Mouse (Mus musculus): ENCODE data around the gene Lrmda.

Gene Lrmda

DNA sequence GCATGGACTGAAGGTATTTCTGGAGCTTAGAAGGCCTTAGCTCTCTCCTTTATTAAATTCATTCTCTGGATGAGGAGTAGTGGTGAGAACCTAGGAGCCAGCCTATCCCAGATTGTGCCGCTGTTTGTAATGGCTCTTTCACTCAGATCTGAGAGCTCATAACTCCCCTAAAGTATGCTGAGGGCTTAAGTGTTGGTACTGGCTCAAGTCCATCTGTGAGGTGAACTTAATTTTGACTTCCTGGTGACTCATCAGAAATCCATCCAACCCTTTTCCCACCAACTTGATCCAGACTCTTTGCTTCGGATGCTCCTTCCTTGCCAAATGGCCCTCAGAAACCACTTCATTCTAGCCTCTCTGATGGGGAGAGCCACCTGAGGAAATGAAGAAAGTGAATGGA lies 910.1 kb downstream of the Lrmda start:
- ChIA-PET CTCF (no interaction called here), POLR2A (interaction anchor here in 1 of 4 experiments (0.9 kb wide), 1 partner anchor 13 kb away, joined by 3 read pairs; no protein-coding TSS in a partner anchor)

DNA sequence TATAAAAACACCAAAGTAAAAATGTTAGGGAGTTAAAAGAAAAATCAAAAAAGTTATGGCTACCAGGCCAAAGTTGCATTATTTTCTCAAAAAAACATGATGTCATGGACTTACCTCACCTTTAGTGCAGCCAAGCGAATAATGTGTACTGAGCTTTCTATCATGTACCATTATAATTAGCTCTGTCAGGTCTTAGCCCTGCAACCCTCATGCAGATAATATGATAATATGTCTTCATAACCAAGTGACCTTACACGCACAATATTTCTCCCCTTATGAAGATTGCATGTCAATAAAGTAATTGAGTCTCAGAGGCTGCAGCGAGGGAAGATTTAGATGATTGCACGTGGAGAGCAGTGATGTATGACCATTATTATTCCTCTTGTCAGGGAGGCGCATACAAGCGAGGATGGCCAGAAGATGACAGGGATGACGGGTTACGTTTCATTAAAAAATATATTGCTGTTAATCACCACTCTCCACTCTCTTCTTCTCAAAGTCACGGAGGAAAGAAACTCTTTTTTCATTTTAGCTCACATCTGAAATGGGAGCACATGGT lies 911.1 kb downstream of the Lrmda start:
- CTCF ChIA-PET: no interaction called here
- POLR2A ChIA-PET: interaction anchor here in 1 of 4 experiments (0.6 kb wide), 1 partner anchor 148 kb away, joined by 3 read pairs; no protein-coding TSS in a partner anchor

DNA sequence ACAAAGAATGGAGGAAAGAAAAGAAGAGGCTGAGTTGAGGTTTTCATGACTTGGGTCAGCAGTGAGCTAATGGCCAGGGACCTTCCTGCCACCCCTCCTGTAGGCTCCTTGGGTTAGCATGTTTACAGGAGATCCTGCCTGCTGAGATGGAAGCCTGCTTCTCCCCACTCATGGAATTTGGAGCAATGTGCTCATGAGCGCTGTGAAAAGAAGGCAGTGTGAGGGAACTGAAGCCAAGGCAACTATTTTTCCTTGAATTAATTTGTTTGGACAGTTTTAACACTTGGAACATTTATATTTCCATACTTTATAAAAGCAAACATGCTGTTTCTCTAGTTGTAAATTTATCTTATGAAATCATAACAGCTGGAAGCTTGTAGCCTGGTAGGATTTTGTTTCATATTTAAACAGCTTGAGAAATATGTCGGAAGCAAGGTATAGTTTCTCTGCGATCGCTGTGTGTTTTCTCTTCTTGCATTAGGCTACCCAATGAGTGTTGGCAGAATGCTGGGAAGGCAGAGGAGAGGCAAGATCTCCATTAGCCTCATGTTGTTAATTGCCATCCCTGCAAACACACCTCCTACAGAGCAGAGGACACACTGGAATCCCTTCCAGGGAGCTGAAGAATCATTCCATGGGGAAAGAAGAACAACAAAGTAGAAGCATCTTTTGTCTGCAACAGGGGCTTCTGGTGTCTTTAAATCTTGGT lies 911.8 kb downstream of the Lrmda start:
- ChIA-PET POLR2A (interaction anchor here in 2 of 4 experiments (0.6 to 0.7 kb wide), 3 partner anchors 30 to 164 kb away, joined by 3 to 5 read pairs (median 3); no protein-coding TSS in a partner anchor), CTCF (no interaction called here)

DNA sequence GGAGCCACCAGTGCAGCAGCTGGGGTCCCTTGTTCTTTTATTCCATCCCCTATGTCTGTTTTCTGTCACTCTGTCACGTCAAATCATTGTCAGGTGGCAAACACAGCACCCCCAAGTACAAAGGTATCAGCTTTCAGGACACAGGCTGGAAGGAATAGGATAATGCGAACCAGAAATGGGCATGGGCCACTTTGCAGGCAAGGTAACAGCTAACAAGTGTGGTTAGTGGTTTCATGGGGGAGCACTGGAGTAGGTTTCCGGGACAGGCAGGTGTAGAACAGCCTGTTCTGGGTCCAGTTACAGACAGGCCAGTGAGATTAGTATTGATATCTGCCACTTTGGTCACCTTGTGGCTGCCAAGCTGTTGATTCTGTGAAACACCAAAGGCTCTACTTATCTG lies 917.2 kb downstream of the Lrmda start:
- CTCF ChIA-PET: no interaction called here
- POLR2A ChIA-PET: no interaction called here

DNA sequence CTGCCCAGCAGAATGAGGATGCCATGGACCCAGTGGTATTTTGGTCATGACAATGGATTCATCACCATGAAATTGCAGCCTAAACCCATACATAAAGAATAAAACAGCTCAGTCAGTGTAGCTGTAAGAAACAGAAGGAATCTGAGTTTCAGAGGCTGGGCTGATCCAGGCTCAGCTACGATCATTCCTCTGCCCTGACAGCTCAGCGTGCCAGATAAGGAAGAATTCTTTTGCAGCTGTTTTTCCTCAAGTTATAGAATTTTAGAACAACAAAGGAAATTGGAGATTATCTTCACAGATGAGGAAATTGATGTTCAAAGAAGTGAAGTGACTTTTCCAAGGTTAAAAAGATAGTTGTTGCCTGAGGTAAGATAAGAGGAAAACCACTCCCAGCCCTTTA lies 921.1 kb downstream of the Lrmda start:
- POLR2A ChIA-PET: no interaction called here

DNA sequence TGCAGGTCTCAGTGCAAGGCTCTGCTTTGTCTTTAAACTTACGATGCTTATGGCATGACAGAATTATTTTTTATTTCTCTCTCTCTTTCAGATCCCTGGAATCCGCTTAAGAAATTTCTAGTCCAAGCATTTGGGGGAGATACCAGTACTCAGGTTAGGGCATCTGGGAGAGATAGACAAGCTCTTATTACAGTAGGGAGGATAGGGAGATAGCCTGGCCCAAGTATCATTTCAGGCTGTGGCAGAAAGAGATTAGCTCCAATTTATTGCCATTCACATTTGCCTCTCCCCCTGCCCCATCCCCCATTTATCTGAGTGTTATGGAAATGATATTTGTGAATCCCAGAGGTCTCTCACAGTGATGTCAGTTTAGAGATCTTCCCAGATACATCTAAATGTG lies 923.1 kb downstream of the Lrmda start:
- ChIA-PET POLR2A (interaction anchor here in 1 of 4 experiments (0.5 kb wide), 1 partner anchor 1306 kb away, joined by 6 read pairs; no protein-coding TSS in a partner anchor), CTCF (no interaction called here)

More for the DNA sequence above, 921.1 kb downstream of the Lrmda start:
- CTCF ChIA-PET: no interaction called here

DNA sequence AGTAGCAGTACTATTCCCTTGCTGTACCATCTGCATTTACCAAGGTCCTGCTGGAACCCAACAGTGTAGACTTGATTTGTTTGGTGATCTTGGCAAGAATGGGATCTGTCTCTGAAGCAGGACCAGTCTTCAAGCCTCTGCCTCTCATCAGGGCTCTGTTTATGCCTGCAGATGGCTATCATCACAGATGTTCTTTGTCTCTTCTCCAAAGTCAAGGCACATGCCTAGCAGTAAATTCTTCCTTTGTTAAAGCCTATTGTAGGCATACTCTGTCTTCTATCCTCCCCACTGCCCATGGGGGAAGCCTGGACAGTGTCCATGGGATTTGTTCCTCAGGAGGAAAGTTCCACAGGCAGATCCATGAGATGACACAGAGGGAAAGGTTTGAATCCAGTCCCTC lies 930.0 kb downstream of the Lrmda start:
- POLR2A ChIA-PET: no interaction called here

DNA sequence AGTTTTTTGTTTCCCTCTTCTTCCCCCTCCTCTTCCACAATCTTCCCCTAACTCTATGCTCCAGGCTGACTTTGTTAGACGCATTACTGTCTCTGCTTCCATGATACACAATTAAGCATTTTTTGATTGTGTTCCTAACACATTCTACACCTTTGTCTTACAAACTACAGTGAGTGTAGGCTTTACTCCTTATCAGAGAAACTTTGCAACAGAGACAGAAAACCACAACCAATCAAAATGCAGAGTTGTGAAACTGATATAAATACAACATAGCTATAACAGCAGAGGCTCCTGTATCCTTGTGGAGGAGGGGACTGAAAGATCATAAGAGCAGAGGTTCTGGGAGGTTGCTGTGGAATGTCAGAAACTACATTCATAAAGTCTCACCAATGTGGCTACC lies 933.5 kb downstream of the Lrmda start:
- CTCF ChIA-PET: no interaction called here
- POLR2A ChIA-PET: interaction anchor here in 1 of 4 experiments (0.9 kb wide), 1 partner anchor 9 kb away, joined by 3 read pairs; no protein-coding TSS in a partner anchor

More for the DNA sequence above, 930.0 kb downstream of the Lrmda start:
- CTCF ChIA-PET: no interaction called here

DNA sequence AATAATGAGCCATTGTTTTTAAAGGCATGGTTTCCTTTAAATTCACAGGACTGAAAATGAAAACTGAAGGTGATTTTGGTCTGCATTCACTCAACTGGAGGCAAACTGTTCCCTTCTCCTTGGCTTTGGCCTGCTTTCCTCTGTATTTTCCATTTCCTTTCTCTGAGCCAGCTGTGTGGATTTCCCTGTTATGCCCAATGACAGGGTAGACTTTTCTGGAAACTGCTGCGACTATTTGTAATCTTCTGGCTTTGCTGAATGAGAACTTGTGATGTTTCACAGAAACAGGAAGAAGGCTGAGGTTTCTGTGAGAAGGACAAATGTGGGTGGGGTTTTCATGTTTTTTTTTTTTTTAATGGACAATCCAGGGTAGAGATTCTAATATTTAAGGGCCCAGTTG lies 940.7 kb downstream of the Lrmda start:
- CTCF ChIA-PET: no interaction called here
- POLR2A ChIA-PET: no interaction called here

DNA sequence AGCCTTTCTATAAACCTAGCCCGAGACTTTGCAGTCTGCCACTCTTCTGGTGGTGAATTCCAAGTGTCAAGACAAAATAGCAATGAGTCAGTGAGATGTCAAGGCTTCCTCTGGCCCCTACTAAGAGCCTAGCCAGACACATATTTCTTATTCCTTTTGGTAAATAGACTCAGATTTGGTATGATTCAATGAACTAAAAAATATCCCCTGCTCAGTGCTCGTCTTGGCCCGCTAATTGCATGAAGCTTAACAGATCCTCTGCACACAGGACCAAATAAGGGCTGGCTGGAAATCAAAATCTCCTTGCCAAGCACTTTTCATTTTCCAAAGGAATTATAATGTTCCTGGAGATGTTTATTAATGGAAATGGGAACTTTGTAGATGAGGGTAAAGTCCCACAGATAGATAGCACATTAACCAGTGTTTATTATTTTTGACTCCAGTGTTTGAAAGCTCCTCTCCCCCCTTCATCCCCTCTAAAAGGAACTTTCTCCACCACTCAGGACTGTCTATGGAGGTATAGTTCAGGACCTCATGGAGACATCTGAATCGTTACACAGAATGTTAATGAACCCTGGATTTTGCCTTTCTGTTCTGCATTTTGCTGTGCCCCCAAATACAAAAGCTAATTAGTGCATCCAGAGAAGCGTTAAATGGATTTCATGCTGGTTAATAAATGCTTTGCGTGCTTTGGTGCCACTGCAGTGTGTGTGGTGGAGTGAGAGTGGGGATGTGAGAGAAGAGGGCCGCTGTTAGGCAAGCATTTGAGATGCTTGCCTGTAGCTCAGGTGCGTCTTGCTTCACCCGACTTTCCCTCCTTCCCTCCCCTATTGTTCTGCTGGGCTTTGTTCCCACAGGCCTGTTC lies 945.5 kb downstream of the Lrmda start:
- POLR2A ChIA-PET: no interaction called here

DNA sequence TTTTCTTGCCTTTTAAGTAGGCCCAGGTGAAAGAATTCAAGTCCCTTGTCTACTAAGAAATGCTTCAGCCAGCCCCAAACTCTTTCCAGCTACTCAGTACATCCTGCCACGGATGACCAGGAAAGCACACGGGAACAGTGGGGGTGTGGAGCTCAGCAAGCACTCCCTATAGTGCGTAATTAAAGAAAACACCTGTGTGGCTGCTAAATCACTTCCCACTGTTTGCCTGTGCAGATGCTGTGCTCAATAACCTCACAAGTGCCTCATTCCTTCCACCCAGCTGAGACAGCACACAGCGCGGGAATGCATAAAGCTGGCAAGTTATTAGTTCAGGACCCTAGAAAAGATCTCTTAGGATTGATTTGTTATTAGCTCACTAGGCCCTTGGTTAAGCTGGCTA lies 949.2 kb downstream of the Lrmda start:
- CTCF ChIA-PET: no interaction called here

More for the DNA sequence above, 945.5 kb downstream of the Lrmda start:
- CTCF ChIA-PET: no interaction called here

DNA sequence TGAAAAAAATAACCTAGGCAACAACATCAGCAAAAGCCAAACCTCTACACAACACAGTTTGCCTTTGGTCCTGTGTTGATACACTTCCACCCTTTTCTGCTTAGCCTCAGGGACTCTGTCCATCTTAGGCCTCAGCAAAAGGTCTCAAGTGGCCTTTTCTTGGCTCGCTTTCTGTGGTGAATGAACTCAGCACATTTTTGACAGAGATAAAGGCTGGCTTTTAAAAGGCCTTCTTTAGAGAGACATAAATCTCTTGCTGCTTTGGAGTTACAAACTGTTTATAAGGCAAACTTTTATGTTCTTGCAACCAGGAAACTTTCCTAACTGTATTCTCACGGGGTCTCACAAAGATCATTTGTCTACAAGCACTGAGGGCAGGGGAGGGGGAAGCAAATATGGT lies 967.2 kb downstream of the Lrmda start:
- POLR2A ChIA-PET: no interaction called here
- CTCF ChIA-PET: no interaction called here

More for the DNA sequence above, 949.2 kb downstream of the Lrmda start:
- POLR2A ChIA-PET: no interaction called here

DNA sequence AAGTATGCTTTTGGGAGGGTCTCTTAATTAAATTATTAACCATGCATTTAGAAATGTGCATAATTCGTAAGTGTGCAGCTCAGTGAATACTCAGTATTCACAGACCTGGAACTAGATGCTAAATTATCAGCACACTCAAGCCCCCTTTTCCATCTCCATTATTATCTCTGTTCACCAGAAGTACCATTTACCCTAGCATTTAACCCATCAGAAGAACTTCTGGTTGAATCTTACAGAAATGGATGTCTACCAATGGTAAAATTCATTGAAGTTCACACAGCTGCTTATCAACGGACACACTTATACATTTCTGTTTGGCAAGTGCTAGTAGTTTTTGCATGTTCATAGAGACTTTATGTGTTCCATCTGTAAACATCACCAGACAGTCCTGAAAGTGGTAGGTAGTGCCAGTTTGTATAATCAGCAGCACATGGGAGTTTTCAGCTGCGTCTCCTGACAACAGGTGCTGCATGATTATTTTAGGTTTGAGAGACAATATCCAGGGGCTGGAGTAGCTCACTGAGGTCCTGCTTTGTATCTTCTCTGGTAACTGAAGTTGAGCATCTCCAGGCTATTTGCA lies 968.7 kb downstream of the Lrmda start:
- ChIA-PET POLR2A (no interaction called here), CTCF (no interaction called here)

DNA sequence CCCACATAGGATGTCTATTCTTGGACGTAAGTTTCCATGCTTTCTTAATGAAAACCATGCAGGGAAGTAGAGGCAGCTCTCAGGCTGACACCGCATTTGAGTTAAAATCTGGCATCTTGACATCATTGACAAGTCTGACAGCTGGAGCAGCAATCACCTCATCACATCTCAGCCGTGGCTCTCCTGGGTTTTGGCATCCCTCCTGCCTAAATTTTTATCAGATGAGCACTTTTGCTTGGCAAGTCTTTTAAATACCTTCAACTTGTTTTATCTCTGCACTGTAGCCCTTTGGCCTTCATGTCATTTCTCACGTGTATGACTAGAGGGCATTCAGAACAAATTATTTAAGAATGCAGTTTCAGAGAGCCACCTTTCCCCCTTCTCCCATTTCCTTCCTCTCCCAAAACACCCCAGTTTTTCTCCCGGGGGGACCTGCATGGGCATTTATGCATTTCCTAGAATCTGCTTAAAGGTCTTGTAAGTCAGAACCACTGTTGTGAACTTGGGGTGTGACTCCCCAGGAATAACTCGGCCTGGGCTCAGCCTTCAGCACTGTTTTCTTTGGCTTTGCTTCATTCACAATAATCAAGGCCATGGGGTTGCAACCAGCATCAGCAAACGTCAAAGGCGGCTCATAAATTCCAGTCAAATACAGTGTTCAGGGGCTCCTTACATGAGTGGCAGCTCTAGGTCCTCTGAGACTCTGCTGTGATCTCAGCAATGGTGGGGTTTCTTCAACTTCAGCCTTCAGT lies 975.8 kb downstream of the Lrmda start:
- ChIA-PET POLR2A (no interaction called here), CTCF (no interaction called here)

DNA sequence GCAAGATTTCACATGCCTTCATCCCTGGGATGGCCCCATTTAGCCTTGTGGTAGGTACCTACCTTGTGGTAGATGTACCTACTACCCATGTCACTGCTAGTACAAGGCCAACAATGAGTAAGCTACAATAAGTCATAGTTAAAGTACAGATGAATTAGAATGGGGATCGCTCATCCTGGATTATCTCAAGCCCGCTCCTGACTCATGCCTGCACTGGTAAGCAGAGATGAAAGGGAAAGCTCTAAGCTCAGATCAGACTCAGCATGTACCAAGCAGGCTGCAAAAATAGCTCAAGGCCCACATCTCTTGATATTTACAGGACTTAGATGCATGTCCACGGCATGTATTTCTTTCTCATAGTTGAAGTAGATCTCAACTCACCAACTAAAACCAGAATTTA lies 979.4 kb downstream of the Lrmda start:
- POLR2A ChIA-PET: no interaction called here
- CTCF ChIA-PET: no interaction called here

DNA sequence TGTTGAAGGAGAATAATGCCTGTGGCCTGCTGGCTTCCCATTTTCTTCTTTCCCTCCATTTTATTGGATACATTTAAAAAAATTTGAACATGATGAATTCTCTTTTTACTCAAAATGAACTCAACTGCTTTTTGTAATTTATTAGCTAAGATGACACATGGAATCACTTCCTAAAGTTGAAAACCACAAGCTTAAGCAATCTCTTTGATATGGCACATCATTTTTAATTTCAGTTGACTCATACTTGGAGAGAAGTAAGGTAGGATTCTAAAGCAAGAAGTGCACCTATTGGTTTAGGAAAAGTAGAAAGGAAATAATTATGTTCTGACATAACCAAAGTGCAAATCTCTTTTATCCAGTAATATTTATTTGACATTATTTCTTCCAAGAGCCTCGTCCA lies 992.5 kb downstream of the Lrmda start:
- POLR2A ChIA-PET: no interaction called here
- CTCF ChIA-PET: no interaction called here

DNA sequence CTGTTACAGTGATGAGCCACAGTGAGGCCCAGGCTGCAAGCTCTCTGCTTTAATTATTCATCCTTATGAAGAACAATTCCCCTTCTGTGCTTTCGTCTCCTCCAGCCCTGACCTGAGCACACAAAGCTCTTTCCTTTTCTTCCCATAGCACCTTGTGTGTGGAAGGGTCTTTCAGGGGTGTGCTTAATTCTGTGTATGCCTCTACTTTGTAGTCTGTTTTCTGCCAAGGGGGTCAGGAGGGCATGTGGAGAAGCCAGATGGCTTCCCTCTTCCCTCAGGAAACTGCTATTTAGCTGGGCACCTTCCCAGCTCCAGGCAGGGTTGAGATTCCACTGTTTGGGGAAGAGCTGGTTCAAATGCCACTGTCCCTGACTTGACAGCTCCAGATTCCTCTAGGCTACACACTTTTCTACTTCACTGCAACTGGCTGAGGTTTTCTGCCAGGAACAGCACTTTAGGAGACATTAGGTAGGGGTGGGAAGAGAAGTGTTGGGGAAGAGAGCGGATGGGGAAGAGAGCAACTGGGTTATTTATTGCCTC lies 995.3 kb downstream of the Lrmda start:
- CTCF ChIA-PET: interaction anchor here in 1 of 4 experiments (0.9 kb wide), 1 partner anchor 519 kb away, joined by 3 read pairs; no protein-coding TSS in a partner anchor
- POLR2A ChIA-PET: no interaction called here

DNA sequence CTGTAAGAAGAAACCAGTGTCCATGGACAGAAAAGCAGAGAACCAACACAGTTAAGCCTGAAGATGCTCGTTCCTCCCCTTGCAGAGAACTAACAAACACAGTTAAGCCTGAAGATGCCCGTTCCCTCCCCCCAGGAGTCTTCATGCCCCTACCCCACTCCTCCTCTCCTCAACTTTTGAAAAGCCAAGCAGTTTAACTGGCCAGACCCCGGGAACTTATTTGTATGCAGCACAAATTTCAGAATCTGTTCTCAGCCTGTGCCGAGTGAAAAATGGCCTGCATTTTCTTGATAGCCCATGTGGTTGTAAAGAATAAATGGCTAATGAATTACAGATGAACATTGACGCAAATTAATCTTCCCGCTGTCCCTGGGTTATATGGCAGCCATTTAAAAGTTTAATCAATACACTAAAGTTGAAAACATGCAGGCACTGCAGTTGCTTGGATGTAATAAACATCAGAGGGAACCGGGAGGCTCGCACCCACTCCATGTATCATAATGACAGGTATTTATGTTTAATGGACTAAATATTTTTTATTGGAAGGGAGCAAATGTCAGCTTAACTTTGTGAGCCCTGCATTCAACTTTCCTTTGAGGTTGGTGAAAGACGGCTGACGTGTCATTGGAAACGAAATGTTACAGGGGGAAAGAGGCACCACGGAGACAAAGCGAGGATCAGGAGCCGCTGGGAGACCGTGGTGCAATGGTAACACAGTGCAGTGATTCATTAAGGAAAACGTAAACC lies 996.0 kb downstream of the Lrmda start:
- CTCF ChIA-PET: interaction anchor here in 1 of 4 experiments (0.9 kb wide), 1 partner anchor 520 kb away, joined by 3 read pairs; no protein-coding TSS in a partner anchor
- POLR2A ChIA-PET: no interaction called here
